Mouse (Mus musculus): Measurements from ENCODE around the gene Cenpo.
"Not testable (repeated sequence)": the region's sequence is repeated elsewhere in the genome, so short reads cannot be mapped to it uniquely, and the experiment has no call there.

DNA sequence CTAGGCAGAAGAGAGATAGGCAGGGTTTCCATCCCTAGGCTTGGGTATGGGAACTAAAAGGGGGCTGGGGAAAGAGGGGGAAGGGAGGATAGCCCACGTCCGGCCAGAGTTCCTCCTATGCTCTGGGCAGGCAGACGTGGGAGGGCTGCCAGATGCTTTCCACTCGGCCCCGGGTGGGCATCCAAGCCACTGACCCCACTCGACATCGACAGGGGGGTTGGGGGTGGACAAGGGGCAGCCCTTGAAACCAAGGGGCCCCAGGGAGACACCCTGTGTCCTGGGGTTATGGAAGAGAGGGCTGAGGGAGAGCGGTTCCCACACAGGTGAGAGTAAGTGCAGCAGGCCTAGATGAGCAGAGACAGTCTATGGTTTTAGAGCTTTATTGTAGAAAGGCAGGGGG, 6.2 kb upstream of the Cenpo start:
- TF ChIP-seq MXI1 (IDR thresholded peaks at IDR 0.05; ENCODE audit: low read depth, low read length); KAT2A (IDR thresholded peaks at IDR 0.05; ENCODE audit: insufficient replicate concordance, low read length); PAX5 (IDR thresholded peaks at IDR 0.05; ENCODE audit: low read length); POLR2A (IDR thresholded peaks at IDR 0.05; ENCODE audit: low read depth, low read length); UBTF (IDR thresholded peaks at IDR 0.05; ENCODE audit: low read depth, low read length); BHLHE40 (IDR thresholded peaks at IDR 0.05; ENCODE audit: low read depth, low read length); CTCF (conservative IDR thresholded peaks at IDR 0.05 in 1 of 2, IDR thresholded peaks at IDR 0.05 in 1 of 2; ENCODE audit: low read depth in 2 of 2, low read length in 2 of 2); JUND (conservative IDR thresholded peaks at IDR 0.05; ENCODE audit: low read depth, low read length); E2F4 (IDR thresholded peaks at IDR 0.05; ENCODE audit: insufficient replicate concordance, low read depth, low read length); HCFC1 (IDR thresholded peaks at IDR 0.05; ENCODE audit: low read depth, low read length); USF1 (IDR thresholded peaks at IDR 0.05; ENCODE audit: low read depth, low read length); EP300 (IDR thresholded peaks at IDR 0.05; ENCODE audit: low read length): not testable (repeated sequence)

Measured in CH12.LX (cell line).